Mouse (Mus musculus) testis, adult 2 months (tissue): ENCODE measurements around the gene Nipal3.

Experiments
- CTCF ChIP-seq: fragments of 200-500 bp; IDR thresholded peaks from 2 replicates; pipeline ENCODE4 v1.5.1; 2012; ENCODE audit warnings: low read depth, mild to moderate bottlenecking, inconsistent platforms, low read length, moderate library complexity; ENCODE audit not compliant: control insufficient read depth, insufficient read depth, insufficient replicate concordance
- POLR2A ChIP-seq: fragments of 200-500 bp; IDR thresholded peaks from 2 replicates; pipeline ENCODE4 v1.6.1; 2012; ENCODE audit warnings: low read depth, mild to moderate bottlenecking, inconsistent platforms, low read length, moderate library complexity; ENCODE audit not compliant: control insufficient read depth

GRCm38 (mm10) chr4:135530270-135530669 is 35.4 kb upstream of the Nipal3 start:
- TF ChIP-seq CTCF (peak; percentile 68; the same call in 1 of the 2 replicates), POLR2A (no peak)
